Mouse (Mus musculus) spleen, postnatal 4 days (tissue): ENCODE data around the gene Rc3h1.
"Not testable (repeated sequence)": the region's sequence is repeated elsewhere in the genome, so short reads cannot be mapped to it uniquely, and the experiment has no call there.

Source experiments
- DNase-seq, 2 experiments: peaks; one replicate each; pipeline ENCODE4 v3.0.0; 2022; ENCODE audit warnings: low spot score in 2 of 2

Rc3h1 gene

DNA sequence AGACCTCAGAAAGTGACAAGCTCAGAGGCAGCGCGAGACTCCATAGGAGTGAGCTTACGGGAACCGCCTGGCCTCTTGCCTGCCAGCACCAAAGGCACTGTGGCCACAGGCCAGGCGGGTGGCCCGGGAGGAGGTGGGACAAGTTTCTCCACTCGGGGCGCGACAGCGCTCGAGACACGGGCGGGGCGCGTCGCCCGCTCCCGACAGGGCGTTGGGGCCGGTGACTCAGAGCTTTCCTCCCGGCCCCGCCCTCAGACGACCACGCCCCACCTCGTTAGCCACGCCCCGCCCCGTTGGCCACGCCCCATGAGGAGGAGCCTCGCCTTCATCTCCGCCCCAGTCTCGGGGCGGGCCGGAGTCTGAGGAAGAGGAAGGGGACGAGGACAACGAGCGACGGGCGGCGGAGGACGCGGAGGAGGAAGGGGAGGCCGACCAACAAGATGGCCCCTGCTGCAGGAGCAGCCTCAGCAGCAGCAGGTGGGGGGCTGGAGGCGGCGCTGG, at the start of gene Rc3h1:
Gene Rc3h1, plus strand, starts transcription at position 362 of the 501 bp plus-strand sequence.
- DNase-seq = peak; percentile 100

GRCm38 (mm10) chr1:160858132-160858531, 48.1 kb upstream of the Rc3h1 start:
- DNase-seq = no peak

GRCm38 (mm10) chr1:160859874-160860273, 46.3 kb upstream of the Rc3h1 start:
- not testable (repeated sequence) for DNase-seq

GRCm38 (mm10) chr1:160861142-160861541, 45.1 kb upstream of the Rc3h1 start:
- DNase-seq = no peak

DNA sequence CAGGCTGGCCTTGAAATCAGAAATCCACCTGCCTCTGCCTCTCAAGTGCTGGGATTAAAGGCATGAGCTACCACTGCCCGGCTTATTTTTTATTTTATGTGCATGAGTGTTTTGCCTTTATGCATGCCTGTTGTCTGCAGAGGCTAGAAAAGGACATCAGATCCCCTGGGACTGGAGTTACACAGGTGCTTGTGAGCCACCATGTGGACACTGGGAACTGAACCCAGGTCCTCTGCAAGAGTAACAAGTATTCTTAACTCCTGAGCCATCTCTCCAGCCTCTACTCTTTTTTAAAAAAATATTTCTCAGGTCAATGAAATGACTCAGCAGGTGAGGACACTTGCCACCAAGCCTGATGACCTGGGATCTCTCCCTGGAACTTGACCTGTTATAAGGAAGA, 44.6 kb upstream of the Rc3h1 start:
- DNase-seq = no peak

- no peak for DNase-seq
These were observed 43.2 kb upstream of the Rc3h1 start for GRCm38 (mm10) chr1:160863027-160863426.

GRCm38 (mm10) chr1:160874757-160875156, 31.5 kb upstream of the Rc3h1 start:
- no peak for DNase-seq

GRCm38 (mm10) chr1:160876968-160877367, 29.2 kb upstream of the Rc3h1 start:
- no peak for DNase-seq

GRCm38 (mm10) chr1:160878485-160878884, 27.7 kb upstream of the Rc3h1 start:
- DNase-seq = no peak

- DNase-seq = not testable (repeated sequence)
These were observed 24.8 kb upstream of the Rc3h1 start for GRCm38 (mm10) chr1:160881378-160881777.

DNA sequence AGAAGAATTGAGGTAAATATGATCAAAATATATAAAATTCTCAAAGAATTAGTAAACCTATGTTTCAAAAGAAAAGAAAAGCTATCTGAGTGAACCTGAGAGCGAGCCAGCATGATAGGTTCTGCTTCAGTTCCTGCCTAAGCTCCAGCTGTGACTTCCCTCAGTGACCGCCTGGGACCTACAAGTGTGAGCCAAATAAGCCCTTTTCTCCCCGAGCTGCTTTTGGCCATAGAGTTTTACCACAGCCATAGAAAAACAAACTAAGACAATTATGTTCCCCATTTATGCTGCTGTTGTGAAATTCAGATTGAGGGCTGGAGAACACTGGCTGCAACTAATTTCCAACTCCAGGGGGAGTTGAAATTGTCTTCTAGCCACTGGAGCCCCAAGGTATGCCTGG, 24.2 kb upstream of the Rc3h1 start:
- DNase-seq = no peak

GRCm38 (mm10) chr1:160884273-160884672, 21.9 kb upstream of the Rc3h1 start:
- DNase-seq = no peak

DNA sequence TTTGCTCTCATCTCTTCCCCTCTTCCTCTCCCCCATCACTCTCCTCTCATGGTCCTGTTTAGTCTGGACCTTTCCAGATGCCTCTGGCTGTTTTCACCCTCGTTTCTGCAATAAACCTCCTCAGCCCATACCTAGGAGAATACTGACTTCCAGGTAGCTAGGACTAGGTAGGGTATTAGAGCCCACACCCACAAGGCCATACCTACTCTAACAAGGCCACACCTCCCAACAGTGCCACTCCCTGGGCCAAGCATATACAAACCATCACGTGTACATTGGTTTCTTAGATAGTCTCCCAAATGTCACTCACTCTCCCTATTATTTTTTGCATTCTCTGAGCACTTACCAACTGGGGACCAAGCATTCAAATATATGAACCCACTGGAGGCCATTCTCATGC, 21.2 kb upstream of the Rc3h1 start:
- no peak for DNase-seq

GRCm38 (mm10) chr1:160899701-160900100, 6.5 kb upstream of the Rc3h1 start:
- no peak for DNase-seq

DNA sequence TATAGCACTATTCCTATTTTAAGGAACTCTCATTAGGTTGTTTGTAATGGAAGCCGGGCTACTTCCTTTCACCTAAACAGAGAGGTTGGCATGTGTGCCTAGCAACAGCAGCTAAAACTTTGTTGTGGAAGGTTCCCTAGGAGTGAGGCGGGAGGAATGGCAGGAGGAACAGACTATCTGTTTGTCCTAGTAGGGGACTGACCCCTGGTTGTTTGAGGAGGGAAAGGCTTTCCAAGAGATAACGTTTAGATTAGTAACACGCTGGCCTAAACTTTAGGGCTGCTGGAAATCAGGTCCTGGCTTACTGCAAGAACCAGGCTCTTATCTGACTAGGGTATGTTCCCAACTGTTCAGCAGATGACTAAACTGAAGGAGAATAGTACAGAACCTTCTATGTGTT, 2.2 kb upstream of the Rc3h1 start:
- DNase-seq = peak in 1 of 2 experiments; percentile 52

- DNase-seq = peak; percentile 61 to 85
These were observed 602 bp downstream of the Rc3h1 start for GRCm38 (mm10) chr1:160906558-160907481.

- DNase-seq = no peak
These were observed 4.0 kb downstream of the Rc3h1 start for GRCm38 (mm10) chr1:160910176-160910575.

DNA sequence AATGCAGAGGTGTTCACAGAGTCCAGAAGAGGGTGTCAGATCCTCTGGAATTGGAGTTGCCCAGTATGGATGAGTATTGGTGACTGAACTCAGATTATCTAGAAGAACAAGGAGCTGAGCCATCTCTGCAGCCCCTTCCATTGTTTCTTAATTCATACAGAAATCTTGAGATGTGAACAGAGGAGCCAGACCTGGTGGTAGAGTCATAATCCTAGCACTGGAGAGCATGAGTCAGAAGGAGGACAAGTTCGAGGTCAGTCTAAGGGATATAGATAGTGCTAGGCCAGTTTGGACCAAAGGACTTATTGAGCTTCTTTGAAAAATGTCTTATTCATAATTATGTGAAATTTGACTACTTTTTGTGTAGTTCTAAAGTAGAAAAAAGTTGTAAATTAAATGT, 4.6 kb downstream of the Rc3h1 start:
- DNase-seq = no peak

DNA sequence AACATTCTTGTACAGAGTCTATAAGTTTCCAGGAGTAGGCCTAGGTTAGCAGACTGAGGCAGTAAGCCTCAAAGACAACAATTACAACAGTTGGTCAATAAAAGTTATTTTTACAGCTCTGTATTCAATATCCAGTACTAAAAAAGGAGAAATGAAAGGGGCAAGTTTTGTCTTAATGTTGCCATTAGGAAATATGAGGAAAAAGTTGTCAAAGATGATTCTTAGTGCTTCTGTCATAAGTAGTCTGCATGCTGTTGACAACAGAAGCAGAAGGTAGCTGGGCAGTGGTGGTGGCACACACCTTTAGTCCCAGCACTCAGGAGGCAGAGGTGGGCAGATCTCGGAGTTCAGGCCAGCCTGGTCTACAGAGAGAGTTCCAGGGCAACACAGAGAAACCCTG, 13.2 kb downstream of the Rc3h1 start:
- no peak for DNase-seq

- no peak for DNase-seq
These were observed 15.7 kb downstream of the Rc3h1 start for GRCm38 (mm10) chr1:160921938-160922337.

DNA sequence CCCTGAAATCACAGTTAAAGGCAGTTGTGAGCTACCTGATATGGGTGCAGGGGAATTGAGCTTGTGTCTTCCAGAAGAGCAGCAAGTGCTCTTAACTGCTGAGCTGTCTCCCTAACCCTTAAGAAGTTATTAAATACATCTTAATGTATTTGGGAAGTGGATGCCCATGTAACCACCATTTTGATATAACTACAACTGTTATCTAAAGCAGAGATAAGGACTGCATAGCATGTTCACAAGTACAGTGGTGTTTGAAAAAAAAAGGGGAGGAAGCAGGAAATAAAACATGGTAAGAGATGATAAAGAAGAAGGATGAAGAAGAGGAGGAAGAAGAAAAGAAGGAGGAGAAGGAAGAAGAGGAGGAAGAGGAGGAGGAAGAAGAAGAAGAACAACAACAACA, 25.1 kb downstream of the Rc3h1 start:
- no peak for DNase-seq

GRCm38 (mm10) chr1:160933896-160934482, 27.8 kb downstream of the Rc3h1 start:
- DNase-seq = no peak

- no peak for DNase-seq
These were observed 29.3 kb downstream of the Rc3h1 start for GRCm38 (mm10) chr1:160935551-160935950.
